Mouse (Mus musculus): Measurements from ENCODE around the gene Gpc5.

DNA sequence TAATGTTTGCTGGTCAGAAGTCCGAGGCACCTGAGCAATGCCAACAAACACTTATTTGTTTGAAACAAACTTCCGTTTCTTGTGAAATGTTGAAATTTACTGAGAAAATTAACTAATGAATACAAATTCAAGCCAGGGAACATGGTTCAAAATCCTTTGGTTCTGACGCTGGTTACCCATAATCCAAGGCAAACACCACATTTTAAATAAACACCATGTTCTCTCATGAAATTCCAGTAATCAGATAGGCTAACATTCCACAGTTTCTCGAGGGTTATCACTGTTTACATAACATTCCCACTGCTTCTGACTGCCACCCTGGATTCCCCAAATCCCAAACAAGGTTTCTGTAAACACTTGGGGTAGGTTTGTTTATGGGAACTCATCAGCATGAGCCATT, 1356.2 kb downstream of the Gpc5 start:
- TF ChIP-seq CTCF (IDR thresholded peaks at IDR 0.05; ENCODE audit: low read depth): no peak
- TF ChIP-seq EP300 (optimal IDR thresholded peaks at IDR 0.05): no peak
